Mouse (Mus musculus): ENCODE measurements around the gene Map1b.

The Map1b gene

DNA sequence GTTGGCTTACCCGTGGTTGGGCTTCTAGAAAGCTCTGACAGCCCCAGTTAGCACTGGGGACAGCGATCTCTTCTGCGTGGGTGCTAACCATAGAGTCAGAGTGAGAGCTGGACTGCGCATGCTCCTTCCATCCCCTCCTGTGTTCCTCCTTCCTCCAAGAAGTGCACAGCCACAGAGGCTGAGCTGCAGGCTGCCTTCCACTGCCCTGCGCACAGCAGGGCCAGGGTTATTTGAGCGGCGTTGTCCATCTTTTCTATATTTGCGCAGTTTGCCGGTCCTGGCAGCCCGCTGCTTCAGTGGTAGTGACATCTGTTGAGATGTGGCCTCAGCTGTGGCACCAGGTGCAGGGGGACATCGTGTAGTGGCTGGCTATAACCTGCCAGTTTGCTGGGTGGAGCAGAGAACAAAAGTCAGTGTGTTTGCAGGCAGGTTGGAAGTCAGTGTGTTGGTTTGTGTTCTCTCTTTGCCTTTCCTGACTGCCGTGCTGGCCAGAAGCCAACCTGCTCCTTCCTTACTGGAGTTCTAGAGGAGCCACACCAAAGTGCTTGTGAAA lies 118.1 kb downstream of the Map1b start:
- DNase-seq (ENCODE audit: low spot score): no peak

DNA sequence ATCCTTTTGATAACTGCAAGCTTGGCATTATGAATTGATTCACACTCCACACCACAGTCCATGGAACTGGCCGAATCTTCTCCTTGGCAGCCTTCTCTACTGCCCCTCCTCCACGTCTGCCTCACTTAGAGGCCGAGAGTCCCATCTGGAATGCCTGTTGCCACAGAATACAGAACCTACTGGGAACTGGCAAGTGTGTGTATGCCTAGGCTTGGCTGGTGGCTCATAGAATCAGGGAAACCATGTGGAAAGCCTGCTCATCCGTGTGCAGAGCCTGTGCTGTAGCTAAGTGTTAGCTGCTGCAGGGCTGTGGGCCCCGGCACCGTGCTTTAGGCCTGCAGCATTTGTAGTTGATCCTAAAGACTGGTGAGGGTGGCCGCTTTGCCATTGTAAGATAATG lies 119.1 kb downstream of the Map1b start:
- no peak for DNase-seq (ENCODE audit: low spot score)

- DNase-seq (ENCODE audit: low spot score): no peak
Measured at GRCm38 (mm10) chr13:99395531-99395930, 120.8 kb downstream of the Map1b start.

DNA sequence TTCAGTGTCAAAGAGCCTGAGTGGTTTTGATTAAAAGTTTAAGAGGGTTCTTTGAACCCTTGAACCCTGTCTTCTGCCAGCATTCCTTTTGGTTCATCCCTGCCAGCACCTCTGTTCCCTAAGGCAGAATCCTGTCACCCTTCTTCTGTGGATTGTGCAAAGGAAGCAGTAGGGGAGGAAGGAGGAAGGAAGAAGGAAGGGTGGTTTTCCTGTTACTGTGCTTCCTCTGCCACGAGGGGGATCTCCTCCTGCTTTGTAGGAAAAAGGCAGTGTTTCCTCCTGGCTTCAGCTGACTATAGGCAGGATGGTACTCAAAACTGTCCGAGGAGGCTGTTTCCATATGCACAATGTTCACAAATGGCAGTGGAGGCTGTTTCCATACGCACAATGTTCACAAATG lies 121.6 kb downstream of the Map1b start:
- DNase-seq (ENCODE audit: low spot score): no peak

DNA sequence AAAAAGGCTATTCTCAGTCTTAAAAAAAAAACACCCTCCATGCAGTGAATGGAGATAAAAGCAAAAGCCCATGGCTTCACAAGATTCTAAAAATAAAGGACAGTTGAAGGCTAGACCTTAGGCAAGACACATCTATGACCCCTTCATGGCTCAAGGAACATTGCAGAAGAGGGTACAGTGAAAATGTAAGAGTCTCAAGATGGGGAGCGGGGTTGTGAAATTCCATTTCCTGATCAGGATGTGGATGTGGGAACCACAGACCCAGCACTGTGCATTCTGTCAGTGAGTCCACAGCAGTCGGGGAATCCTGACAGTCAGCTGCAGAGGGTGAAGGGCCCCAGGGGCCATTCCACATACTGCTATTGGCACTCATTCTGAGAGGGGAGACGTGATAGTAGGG lies 123.2 kb downstream of the Map1b start:
- DNase-seq (ENCODE audit: low spot score): no peak

DNA sequence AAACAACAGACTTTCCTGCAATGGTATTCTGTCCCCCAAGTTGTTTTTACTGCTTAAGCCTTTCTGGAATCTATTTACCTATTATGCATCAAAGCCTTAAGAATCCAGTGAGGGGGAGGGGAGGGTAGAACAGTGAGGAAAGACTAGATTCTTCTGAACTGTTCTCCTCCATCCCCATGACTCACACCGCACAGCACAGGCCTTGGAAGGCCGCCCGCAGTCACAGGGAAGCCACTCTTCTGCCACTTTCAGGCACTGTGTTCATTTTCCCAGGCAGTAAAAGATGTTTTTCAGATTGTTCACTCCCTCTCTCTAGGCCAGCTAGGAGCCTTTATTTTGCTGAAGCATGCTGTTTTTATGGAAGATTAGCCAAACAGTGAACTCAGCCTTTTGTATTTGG lies 124.9 kb downstream of the Map1b start:
- peak; percentile 57 for DNase-seq (ENCODE audit: low spot score)

DNA sequence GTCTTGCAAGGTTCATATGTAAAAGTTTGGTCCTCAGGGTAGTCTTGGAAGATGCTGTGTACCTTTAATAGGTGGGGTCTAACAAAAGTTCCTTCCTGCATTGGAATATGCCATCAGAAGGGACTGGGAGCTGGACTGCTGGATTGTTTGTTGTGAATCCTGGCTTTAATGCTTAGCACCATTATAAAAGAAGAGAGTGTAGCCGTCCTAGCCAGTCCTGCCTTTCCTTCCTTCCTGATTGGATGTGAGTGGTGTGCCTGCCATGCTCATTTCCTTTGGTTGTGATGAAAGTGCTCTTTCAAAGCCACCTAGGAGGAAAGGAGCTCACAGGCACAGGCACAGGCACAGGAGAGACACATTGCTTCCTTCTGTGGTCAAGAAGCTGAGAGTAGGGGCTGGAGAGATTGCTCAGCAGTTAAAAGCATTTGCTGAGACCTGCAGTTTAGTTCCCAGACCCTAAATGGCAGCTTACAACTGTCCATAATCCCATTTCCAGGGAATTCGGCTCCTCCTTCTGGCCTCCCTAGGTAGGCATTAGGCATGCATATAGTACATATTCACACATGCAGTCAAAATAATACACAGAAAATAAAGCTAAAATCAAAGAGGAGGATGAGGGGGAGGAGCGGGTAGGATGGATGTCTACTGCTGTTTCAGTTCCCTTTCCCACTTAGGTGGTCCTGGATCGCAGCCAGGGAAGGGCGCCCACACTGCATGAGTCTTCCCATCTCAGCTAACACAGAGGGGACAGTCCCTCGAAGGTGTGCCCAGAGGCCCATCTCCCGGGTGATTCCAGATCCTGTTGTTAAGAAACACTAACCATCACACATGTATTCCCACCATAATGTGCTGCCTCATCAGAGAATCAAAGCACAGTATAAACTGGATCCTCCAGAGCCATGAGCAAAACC lies 128.2 kb downstream of the Map1b start:
- no peak for DNase-seq (ENCODE audit: low spot score)

DNA sequence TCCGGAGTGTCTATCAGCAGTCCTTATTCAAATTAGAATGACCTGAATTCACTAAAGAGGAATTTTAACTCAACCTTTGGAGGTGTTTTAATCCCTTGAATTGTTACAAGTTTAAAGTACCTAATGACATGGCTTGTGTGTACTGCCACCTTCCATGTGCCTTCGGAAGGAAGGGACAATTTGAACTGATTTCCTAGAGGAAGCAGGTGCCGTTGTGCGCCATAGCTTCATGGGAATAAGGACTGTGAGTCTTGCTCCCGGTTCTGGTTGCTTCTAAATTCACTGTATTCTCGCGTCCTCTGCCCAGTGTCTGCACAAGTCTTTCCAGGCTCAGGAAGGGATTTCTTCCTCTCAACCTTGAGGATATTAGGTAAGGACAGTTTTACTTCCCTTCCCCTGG lies 130.0 kb downstream of the Map1b start:
- no peak for DNase-seq (ENCODE audit: low spot score)

- no peak for DNase-seq (ENCODE audit: low spot score)
Measured at GRCm38 (mm10) chr13:99385911-99386310, 130.4 kb downstream of the Map1b start.

DNA sequence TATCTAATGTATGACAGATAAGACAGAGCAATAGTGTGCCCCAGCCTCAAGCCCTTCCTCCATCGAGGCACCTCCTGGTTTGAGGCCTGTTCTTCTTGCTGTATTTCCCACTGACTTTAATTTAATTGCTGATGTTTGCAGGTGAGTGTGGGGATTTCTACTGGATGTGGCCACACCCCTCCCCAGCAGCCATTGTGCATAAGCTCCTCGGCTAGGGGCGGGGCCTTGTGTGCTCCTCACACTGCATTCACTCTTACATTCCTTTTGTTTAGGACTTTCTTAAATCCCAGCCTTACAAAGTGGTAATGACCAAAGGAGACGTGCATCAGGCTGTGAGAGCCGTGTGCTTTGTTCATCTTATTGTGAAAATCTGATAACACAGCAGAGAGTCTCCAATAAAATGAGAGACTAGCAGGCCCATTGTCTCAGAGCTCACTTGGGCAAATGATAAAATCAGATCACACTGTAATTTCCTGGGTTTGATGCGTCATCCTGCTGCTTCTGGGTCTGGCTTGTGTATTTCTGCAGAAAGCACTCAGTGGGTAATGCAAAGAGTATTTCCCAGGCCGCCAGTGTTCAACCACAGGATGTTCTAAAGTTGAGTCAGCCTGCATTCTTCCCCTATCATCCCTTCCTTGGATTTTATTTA lies 131.7 kb downstream of the Map1b start:
- DNase-seq (ENCODE audit: low spot score): no peak

DNA sequence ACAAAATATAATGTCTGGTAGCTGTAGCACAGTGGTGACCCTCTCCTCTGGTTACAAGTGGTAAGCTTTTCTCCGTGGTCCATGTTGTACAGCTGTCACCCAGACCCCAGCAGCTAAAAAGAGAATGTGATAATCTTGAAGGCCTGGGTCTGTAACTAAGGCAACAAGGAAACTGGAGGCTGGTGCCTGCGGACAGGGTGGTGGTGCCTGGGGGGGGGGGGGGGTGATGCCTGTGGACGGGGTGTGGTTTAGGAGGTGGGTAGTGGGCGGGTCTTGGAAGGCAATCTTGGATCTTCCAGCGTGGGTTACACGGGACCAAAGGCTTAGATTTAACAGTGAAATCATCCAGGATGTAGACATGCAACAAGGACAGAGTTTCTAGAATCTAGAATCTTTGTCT lies 134.0 kb downstream of the Map1b start:
- no peak for DNase-seq (ENCODE audit: low spot score)

- DNase-seq (ENCODE audit: low spot score): no peak
Measured at GRCm38 (mm10) chr13:99378223-99378622, 138.1 kb downstream of the Map1b start.

DNA sequence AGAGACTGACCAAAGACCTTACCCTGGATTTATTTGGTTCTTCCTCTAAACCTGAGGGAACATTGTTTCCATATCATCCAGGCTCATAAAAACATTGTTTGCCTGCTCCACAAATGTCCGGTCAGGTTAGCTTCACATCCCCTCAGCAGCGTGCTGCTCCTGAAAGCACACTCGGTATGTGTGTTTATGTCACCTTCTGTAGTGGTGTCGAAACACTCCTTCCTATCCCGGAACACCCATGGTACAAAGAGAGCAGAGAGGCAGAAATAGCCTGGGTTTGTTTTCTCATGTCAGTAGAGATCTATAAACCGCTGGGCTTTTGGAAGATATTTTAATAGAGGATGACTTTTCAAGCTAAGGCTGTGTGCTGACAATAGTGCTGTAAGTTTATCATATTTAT lies 139.3 kb downstream of the Map1b start:
- no peak for DNase-seq (ENCODE audit: low spot score)

DNA sequence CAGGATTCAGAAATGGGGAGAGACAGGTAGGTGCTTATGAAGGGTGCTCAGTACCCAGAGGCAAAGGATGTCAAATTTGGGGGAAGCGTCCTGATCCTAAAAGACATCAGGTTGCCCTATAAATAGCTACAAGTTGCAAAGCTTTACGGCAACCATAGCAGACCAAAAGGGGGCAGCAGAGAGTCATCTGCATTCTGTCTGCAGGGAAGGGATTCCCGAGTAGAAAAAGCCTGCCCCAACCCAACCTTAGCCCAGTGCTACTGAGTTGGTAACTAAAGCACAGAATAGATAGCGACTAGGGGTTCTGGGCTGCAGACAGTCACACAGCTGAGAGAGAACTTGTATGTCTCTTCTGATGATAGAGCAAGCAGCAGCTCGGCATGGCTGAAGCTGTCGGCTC lies 140.8 kb downstream of the Map1b start:
- peak; percentile 53 for DNase-seq (ENCODE audit: low spot score)

- no peak for DNase-seq (ENCODE audit: low spot score)
Measured at GRCm38 (mm10) chr13:99374191-99374590, 142.1 kb downstream of the Map1b start.

- DNase-seq (ENCODE audit: low spot score): no peak
Measured at GRCm38 (mm10) chr13:99373684-99374083, 142.7 kb downstream of the Map1b start.

All from testis, postnatal 14 days (tissue).